Mouse (Mus musculus): ENCODE measurements around the gene Aldh1l1. TPM values are rescaled to one million over a fixed set of nuclear protein-coding genes. Genes with fewer than 3 reads are reported as not detected.
A peak's percentile ranks its signal among the peaks of the same experiment; 100 is the strongest.

Gene Aldh1l1
- 6.5 and 6.6 TPM in 2 replicates for polyA plus RNA-seq (2014; fragmentation: Nextera tagmentation; extraction: Ambion mirVana)

DNA sequence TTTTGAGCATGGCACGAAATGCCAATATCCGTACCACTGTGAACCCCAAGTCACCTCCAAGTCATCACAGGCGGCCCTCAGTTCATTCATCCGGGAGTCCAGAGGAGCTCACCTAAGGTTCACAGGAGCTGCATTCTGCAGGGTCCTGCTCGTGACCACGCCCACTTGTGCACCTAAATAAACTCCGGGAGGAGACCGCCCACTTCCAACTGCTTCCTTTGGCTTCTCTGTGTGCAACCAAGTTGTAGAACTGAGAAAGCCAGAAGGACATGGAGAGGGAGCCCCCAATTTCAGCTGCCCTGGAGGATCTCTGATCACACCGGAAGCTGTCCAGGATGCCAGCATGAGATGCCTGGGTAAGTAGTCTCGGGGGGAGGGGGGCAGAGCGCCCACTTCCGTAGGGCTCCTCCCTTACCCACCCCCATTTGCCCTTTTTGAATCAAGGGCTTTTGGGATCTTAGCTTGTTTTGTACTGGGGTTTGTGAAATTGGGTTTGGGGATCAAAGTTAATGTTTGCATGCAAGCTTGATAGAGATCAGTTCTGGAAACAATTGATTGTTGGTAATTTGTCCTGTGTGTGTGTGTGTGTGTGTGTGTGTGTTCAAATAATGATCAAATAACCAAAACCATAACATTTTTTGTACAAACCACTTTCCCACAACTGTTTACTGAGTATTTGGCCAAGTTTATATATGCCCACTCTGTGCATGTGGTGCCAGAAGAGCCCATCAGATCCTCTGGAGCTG is at the start of gene Aldh1l1:
Aldh1l1 (plus strand) TSS at position 252 of the 746 bp plus-strand sequence.
- ATAC-seq (replicated peaks; ENCODE audit: low FRiP score) (no peak), DNase-seq (ENCODE audit: low spot score) (no peak)
- no peaks in the 10 kb centered on the region for H3K27me3 ChIP-seq (replicated peaks; ENCODE audit: control insufficient read depth, insufficient read depth, low read length)
- no peaks in the 10 kb centered on the region for H3K9me3 ChIP-seq (ENCODE audit: control insufficient read depth, low read length)
- H3K27ac ChIP-seq (ENCODE audit: low read depth, low read length) = no peak within 1 kb of the TSS
- H3K4me3 ChIP-seq (ENCODE audit: low read depth, low read length) = no peak within 1 kb of the TSS
- no peak within 1 kb of the TSS for H3K4me2 ChIP-seq
- no peaks in the 10 kb centered on the region for H3K36me3 ChIP-seq (ENCODE audit: control insufficient read depth, insufficient read depth, low read length)
- H3K9ac ChIP-seq (ENCODE audit: low read depth, low read length) = no peak within 1 kb of the TSS
- 75% methylated on average over 12 of the region's 12 CpGs for WGBS
- no peaks in the 10 kb centered on the region for H3K4me1 ChIP-seq (replicated peaks; ENCODE audit: control insufficient read depth, insufficient read depth, low read length)

GRCm38 (mm10) chr6:90437041-90437440 is 49.2 kb upstream of the Aldh1l1 start:
- H3K4me1 ChIP-seq (replicated peaks; ENCODE audit: control insufficient read depth, insufficient read depth, low read length) = no peaks in the 10 kb centered on the region
- no peaks in the 10 kb centered on the region for H3K27me3 ChIP-seq (replicated peaks; ENCODE audit: control insufficient read depth, insufficient read depth, low read length)
- no peak for ATAC-seq (replicated peaks; ENCODE audit: low FRiP score)
- H3K4me3 ChIP-seq (ENCODE audit: low read depth, low read length) = no peak overlapping the region
- no peak overlapping the region for H3K4me2 ChIP-seq
- no peak for DNase-seq (ENCODE audit: low spot score)
- WGBS = 82% methylated on average over 3 of the region's 3 CpGs
- H3K36me3 ChIP-seq (ENCODE audit: control insufficient read depth, insufficient read depth, low read length) = no peaks in the 10 kb centered on the region
- H3K9ac ChIP-seq (ENCODE audit: low read depth, low read length) = no peak overlapping the region
- H3K9me3 ChIP-seq (ENCODE audit: control insufficient read depth, low read length) = no peaks in the 10 kb centered on the region
- H3K27ac ChIP-seq (ENCODE audit: low read depth, low read length) = no peak overlapping the region

GRCm38 (mm10) chr6:90446883-90447282 is 39.3 kb upstream of the Aldh1l1 start:
- Histone ChIP-seq H3K9me3 (ENCODE audit: control insufficient read depth, low read length) (no peaks in the 10 kb centered on the region), H3K36me3 (ENCODE audit: control insufficient read depth, insufficient read depth, low read length) (no peaks in the 10 kb centered on the region), H3K27me3 (replicated peaks; ENCODE audit: control insufficient read depth, insufficient read depth, low read length) (no peaks in the 10 kb centered on the region), H3K4me2 (no peak overlapping the region), H3K9ac (ENCODE audit: low read depth, low read length) (no peak overlapping the region), H3K27ac (ENCODE audit: low read depth, low read length) (no peak overlapping the region), H3K4me3 (ENCODE audit: low read depth, low read length) (no peak overlapping the region), H3K4me1 (replicated peaks; ENCODE audit: control insufficient read depth, insufficient read depth, low read length) (no peaks in the 10 kb centered on the region)
- no peak for ATAC-seq (replicated peaks; ENCODE audit: low FRiP score)
- DNase-seq (ENCODE audit: low spot score) = no peak
- WGBS = 56% methylated on average over 4 of the region's 4 CpGs

- Histone ChIP-seq H3K4me2 (no peak overlapping the region), H3K27me3 (replicated peaks; ENCODE audit: control insufficient read depth, insufficient read depth, low read length) (no peaks in the 10 kb centered on the region), H3K27ac (ENCODE audit: low read depth, low read length) (no peak overlapping the region), H3K9me3 (ENCODE audit: control insufficient read depth, low read length) (no peaks in the 10 kb centered on the region), H3K9ac (ENCODE audit: low read depth, low read length) (no peak overlapping the region), H3K4me3 (ENCODE audit: low read depth, low read length) (no peak overlapping the region), H3K4me1 (replicated peaks; ENCODE audit: control insufficient read depth, insufficient read depth, low read length) (no peaks in the 10 kb centered on the region), H3K36me3 (ENCODE audit: control insufficient read depth, insufficient read depth, low read length) (no peaks in the 10 kb centered on the region)
- DNase-seq (ENCODE audit: low spot score) (no peak), ATAC-seq (replicated peaks; ENCODE audit: low FRiP score) (no peak)
- WGBS = 24% methylated on average over 7 of the region's 7 CpGs
These were observed 36.0 kb upstream of the Aldh1l1 start for GRCm38 (mm10) chr6:90450179-90450578.

DNA sequence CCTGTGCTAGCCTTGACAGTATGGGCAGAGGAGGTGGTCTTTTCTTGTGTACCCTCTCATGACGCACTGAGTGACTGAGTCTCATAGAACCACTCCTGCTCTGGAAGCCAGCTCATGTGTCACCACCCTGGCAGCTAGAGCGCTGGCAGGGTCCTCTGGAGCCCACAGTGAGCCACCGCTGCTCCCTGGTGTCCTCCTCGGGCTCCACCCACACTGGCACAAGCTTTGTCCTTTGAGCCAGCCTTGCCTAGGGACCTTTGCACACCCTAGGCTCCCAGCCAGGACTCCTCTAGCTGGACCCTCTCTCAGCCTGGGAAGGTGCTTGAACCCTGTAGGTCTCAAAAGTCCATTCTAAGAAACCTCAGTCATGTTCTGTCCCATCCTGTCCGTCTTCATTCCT is 35.5 kb upstream of the Aldh1l1 start:
- no peaks in the 10 kb centered on the region for H3K27me3 ChIP-seq (replicated peaks; ENCODE audit: control insufficient read depth, insufficient read depth, low read length)
- WGBS = 57% methylated on average over 5 of the region's 5 CpGs
- ATAC-seq (replicated peaks; ENCODE audit: low FRiP score) = no peak; the same call in 1 of the 2 replicates
- peak overlapping the region; percentile 20; the same call in 1 of the 2 replicates for H3K9ac ChIP-seq (ENCODE audit: low read depth, low read length)
- no peaks in the 10 kb centered on the region for H3K36me3 ChIP-seq (ENCODE audit: control insufficient read depth, insufficient read depth, low read length)
- no peak overlapping the region for H3K27ac ChIP-seq (ENCODE audit: low read depth, low read length)
- no peak for DNase-seq (ENCODE audit: low spot score)
- H3K4me2 ChIP-seq = no peak overlapping the region
- no peaks in the 10 kb centered on the region for H3K4me1 ChIP-seq (replicated peaks; ENCODE audit: control insufficient read depth, insufficient read depth, low read length)
- no peaks in the 10 kb centered on the region for H3K9me3 ChIP-seq (ENCODE audit: control insufficient read depth, low read length)
- no peak overlapping the region for H3K4me3 ChIP-seq (ENCODE audit: low read depth, low read length)

DNA sequence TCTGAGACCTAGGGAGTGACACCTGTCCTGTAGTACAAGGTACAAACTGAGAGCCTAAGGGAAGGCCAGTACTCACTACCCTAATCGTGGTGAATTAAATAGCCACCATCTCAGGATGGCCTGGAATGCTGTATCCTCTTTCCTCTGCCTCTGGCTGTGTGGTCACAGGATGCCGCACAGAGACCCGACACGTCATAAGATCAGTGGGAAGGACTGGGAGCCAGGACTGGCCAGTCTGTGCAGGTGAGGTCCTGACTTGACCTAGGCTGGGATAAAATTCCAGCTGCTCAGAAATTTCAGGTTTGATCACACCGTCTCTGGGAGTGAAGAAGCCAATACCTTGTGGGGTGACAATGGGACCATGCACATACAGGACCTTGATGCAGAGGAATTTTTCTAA is 34.7 kb upstream of the Aldh1l1 start:
- H3K4me3 ChIP-seq (ENCODE audit: low read depth, low read length) = no peak overlapping the region
- H3K4me1 ChIP-seq (replicated peaks; ENCODE audit: control insufficient read depth, insufficient read depth, low read length) = no peaks in the 10 kb centered on the region
- no peak overlapping the region for H3K9ac ChIP-seq (ENCODE audit: low read depth, low read length)
- 84% methylated on average over 5 of the region's 5 CpGs for WGBS
- no peak overlapping the region for H3K27ac ChIP-seq (ENCODE audit: low read depth, low read length)
- DNase-seq (ENCODE audit: low spot score) (no peak), ATAC-seq (replicated peaks; ENCODE audit: low FRiP score) (no peak)
- no peaks in the 10 kb centered on the region for H3K9me3 ChIP-seq (ENCODE audit: control insufficient read depth, low read length)
- no peak overlapping the region for H3K4me2 ChIP-seq
- H3K27me3 ChIP-seq (replicated peaks; ENCODE audit: control insufficient read depth, insufficient read depth, low read length) = no peaks in the 10 kb centered on the region
- H3K36me3 ChIP-seq (ENCODE audit: control insufficient read depth, insufficient read depth, low read length) = no peaks in the 10 kb centered on the region

GRCm38 (mm10) chr6:90452603-90453002 is 33.6 kb upstream of the Aldh1l1 start:
- no peaks in the 10 kb centered on the region for H3K27me3 ChIP-seq (replicated peaks; ENCODE audit: control insufficient read depth, insufficient read depth, low read length)
- ATAC-seq (replicated peaks; ENCODE audit: low FRiP score) (no peak), DNase-seq (ENCODE audit: low spot score) (no peak)

DNA sequence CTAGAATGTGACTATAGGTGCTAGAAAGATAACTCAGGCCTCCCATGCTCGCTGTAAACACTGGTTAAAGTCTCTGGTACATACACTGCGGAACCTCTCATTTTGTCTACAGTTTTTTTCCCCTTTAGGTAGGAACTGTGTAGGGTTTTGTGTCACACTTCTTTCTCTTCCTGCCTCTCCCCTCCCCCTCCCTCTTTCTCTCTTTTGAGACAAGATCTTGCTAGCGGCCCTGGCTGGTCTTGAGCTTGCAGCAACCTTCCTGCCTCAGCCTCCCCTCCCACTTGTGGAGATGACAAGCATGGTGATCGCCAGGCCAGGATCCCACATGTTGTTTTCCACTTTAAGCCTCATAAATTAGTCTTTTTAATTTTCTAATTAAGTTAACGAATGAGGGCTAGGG is 32.5 kb upstream of the Aldh1l1 start:
- no peak overlapping the region for H3K27ac ChIP-seq (ENCODE audit: low read depth, low read length)

More at GRCm38 (mm10) chr6:90452603-90453002, 33.6 kb upstream of the Aldh1l1 start:
- no peaks in the 10 kb centered on the region for H3K36me3 ChIP-seq (ENCODE audit: control insufficient read depth, insufficient read depth, low read length)
- no peaks in the 10 kb centered on the region for H3K4me1 ChIP-seq (replicated peaks; ENCODE audit: control insufficient read depth, insufficient read depth, low read length)
- no peak overlapping the region for H3K4me3 ChIP-seq (ENCODE audit: low read depth, low read length)
- no peaks in the 10 kb centered on the region for H3K9me3 ChIP-seq (ENCODE audit: control insufficient read depth, low read length)
- no peak overlapping the region for H3K4me2 ChIP-seq
- no peak overlapping the region for H3K9ac ChIP-seq (ENCODE audit: low read depth, low read length)
- H3K27ac ChIP-seq (ENCODE audit: low read depth, low read length) = no peak overlapping the region

GRCm38 (mm10) chr6:90457421-90457820 is 28.8 kb upstream of the Aldh1l1 start:
- peaks cover 2% of the 10 kb centered on the region; the same call in 1 of the 2 replicates for H3K4me1 ChIP-seq (replicated peaks; ENCODE audit: control insufficient read depth, insufficient read depth, low read length)
- no peak for ATAC-seq (replicated peaks; ENCODE audit: low FRiP score)
- H3K27me3 ChIP-seq (replicated peaks; ENCODE audit: control insufficient read depth, insufficient read depth, low read length) = peaks cover 20% of the 10 kb centered on the region
- 84% methylated on average over 2 of the region's 2 CpGs for WGBS
- H3K36me3 ChIP-seq (ENCODE audit: control insufficient read depth, insufficient read depth, low read length) = no peaks in the 10 kb centered on the region
- no peak for DNase-seq (ENCODE audit: low spot score)
- H3K9me3 ChIP-seq (ENCODE audit: control insufficient read depth, low read length) = no peaks in the 10 kb centered on the region
- no peak overlapping the region for H3K27ac ChIP-seq (ENCODE audit: low read depth, low read length)
- no peak overlapping the region for H3K4me3 ChIP-seq (ENCODE audit: low read depth, low read length)
- H3K4me2 ChIP-seq = no peak overlapping the region
- H3K9ac ChIP-seq (ENCODE audit: low read depth, low read length) = no peak overlapping the region

More for the DNA sequence above, 32.5 kb upstream of the Aldh1l1 start:
- Histone ChIP-seq H3K9me3 (ENCODE audit: control insufficient read depth, low read length) (no peaks in the 10 kb centered on the region), H3K4me2 (no peak overlapping the region), H3K27me3 (replicated peaks; ENCODE audit: control insufficient read depth, insufficient read depth, low read length) (no peaks in the 10 kb centered on the region), H3K4me1 (replicated peaks; ENCODE audit: control insufficient read depth, insufficient read depth, low read length) (no peaks in the 10 kb centered on the region), H3K9ac (ENCODE audit: low read depth, low read length) (no peak overlapping the region), H3K4me3 (ENCODE audit: low read depth, low read length) (no peak overlapping the region), H3K36me3 (ENCODE audit: control insufficient read depth, insufficient read depth, low read length) (no peaks in the 10 kb centered on the region)
- DNase-seq (ENCODE audit: low spot score) (no peak), ATAC-seq (replicated peaks; ENCODE audit: low FRiP score) (no peak)
- WGBS = 73% methylated on average over 5 of the region's 5 CpGs
